Mouse (Mus musculus): ENCODE results near the gene H1foo. TPM values are rescaled to one million over a fixed set of nuclear protein-coding genes. Genes with fewer than 3 reads are reported as not detected.

Gene H1foo
- polyA plus RNA-seq, 1 experiment = not detected

DNA sequence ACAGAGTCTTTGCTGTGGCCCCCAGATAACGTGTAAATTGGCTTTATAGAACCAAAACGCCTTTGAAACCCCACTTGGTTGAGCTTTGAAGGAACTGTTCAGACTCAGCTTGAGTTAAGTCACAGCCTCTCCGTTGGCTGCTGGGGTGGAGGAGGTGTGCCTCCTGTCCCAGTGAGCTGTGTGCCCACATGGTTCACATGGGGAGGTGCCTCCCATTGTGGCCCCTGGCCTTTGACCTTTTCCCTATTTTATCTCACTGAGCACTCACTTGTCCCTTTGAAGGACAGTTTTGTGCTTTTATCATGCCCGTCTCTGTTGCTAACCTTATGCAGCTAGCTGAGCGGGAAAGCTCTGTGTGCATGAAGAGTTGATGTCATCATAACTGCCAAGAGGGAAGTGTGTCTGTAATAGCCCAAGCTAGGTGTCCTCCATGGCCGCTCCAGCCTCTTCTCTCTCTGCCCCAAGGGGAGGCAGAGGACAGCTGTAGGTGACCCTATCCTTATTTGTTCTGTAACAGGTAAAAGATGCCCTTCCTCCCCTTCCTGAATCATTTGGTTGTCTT lies 36.2 kb upstream of the H1foo start:
- TF ChIP-seq POLR2A (IDR thresholded peaks at IDR 0.05; ENCODE audit: low read depth, low read length) = no peak
- TF ChIP-seq CTCF (IDR thresholded peaks at IDR 0.05; ENCODE audit: borderline replicate concordance, insufficient read depth, low read length) = no peak
- no peak overlapping the region for H3K4me3 ChIP-seq (ENCODE audit: insufficient read depth, low read length)
- H3K4me1 ChIP-seq (ENCODE audit: control insufficient read depth, insufficient read depth, low read length) = no peaks in the 10 kb centered on the region; the same call in 1 of the 2 replicates
- H3K27ac ChIP-seq (ENCODE audit: insufficient read depth, low read length) = no peak overlapping the region

DNA sequence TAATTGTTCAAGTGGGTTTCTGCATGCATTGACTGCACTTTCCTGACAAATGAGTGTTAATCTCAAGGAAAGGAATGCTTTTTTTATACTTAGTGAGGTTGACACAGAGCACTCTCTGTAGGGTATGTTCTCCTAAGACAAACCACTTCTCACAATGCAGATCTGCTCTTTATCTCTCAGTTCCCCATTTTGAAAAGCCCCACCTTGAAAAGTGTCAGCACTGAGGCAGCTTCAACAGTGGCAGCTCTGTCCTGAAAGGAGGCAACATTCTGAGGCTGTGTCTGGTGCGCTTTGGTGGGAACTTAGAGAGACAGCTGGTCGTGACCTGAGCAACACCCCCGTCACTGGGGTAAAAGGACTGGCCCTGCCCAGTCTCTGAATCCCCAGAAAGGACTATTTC lies 35.7 kb upstream of the H1foo start:
- Histone ChIP-seq H3K4me1 (ENCODE audit: control insufficient read depth, insufficient read depth, low read length) (no peaks in the 10 kb centered on the region; the same call in 1 of the 2 replicates), H3K4me3 (ENCODE audit: insufficient read depth, low read length) (no peak overlapping the region), H3K27ac (ENCODE audit: insufficient read depth, low read length) (no peak overlapping the region)
- no peak for TF ChIP-seq POLR2A (IDR thresholded peaks at IDR 0.05; ENCODE audit: low read depth, low read length)
- TF ChIP-seq CTCF (IDR thresholded peaks at IDR 0.05; ENCODE audit: borderline replicate concordance, insufficient read depth, low read length) = no peak

DNA sequence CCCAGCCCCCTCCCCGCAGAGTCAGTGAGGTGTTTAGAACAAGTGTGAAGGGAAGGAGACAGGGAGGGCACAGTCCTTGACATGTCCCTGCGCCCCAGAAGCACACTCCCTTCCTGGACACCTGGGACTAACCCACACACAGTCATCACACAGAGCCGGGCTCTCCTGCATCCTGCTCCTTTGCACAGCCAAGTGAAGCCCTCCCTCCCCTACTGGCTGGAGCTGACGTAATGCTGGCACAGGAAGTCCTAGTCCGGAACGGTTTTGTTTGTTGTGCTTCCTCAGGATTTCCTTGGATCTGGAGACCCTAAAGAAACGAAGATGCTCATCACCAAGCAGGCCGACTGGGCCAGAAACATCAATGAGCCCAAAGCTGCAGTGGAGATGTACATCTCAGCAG lies 34.8 kb upstream of the H1foo start:
- H3K27ac ChIP-seq (ENCODE audit: insufficient read depth, low read length) = no peak overlapping the region
- TF ChIP-seq CTCF (IDR thresholded peaks at IDR 0.05; ENCODE audit: borderline replicate concordance, insufficient read depth, low read length) = no peak
- TF ChIP-seq POLR2A (IDR thresholded peaks at IDR 0.05; ENCODE audit: low read depth, low read length) = no peak
- H3K4me1 ChIP-seq (ENCODE audit: control insufficient read depth, insufficient read depth, low read length) = no peaks in the 10 kb centered on the region; the same call in 1 of the 2 replicates
- H3K4me3 ChIP-seq (ENCODE audit: insufficient read depth, low read length) = no peak overlapping the region

DNA sequence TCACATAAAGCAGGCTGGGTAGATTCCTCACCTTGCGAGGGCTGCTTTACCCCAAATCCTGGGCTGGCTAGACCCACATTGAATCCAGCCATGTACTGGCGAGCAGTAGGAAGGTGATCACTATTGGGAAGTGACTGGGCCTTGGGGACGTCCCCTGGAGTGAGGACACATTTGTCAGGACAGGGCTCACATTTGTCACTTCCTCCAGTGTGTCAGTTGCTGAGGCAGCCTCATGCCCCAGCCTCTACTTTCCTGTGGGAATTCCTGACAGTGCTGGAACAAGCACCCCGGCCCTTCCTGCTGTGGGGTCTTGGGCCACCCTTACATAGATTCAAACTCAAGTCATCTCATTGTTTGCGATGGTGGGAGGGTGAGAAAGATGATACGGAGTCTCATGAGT lies 33.0 kb upstream of the H1foo start:
- H3K27ac ChIP-seq (ENCODE audit: insufficient read depth, low read length) = no peak overlapping the region
- no peaks in the 10 kb centered on the region for H3K4me1 ChIP-seq (ENCODE audit: control insufficient read depth, insufficient read depth, low read length)
- TF ChIP-seq CTCF (IDR thresholded peaks at IDR 0.05; ENCODE audit: borderline replicate concordance, insufficient read depth, low read length) (no peak), POLR2A (IDR thresholded peaks at IDR 0.05; ENCODE audit: low read depth, low read length) (no peak)
- H3K4me3 ChIP-seq (ENCODE audit: insufficient read depth, low read length) = no peak overlapping the region

DNA sequence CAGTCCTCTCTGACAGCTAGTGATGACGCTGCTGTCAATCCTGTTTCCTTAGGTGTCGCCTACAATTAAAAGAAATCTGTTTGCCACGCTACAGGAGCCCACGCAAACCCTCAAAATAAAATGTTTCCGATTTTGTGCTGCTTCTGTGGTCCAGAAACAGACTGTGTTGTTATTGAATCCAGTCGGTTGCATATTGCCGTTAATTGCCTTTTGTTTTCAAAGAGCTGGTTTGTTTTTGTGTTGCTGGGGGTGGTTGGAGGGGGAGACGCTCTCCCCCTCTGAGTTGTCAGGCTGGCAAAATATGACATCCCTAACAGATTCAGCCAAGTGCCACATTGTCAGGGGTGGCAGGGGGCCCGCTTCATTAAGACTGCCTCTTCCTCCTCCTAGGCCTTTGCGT lies 31.3 kb upstream of the H1foo start:
- H3K4me3 ChIP-seq (ENCODE audit: insufficient read depth, low read length) = no peak overlapping the region
- H3K27ac ChIP-seq (ENCODE audit: insufficient read depth, low read length) = no peak overlapping the region
- H3K4me1 ChIP-seq (ENCODE audit: control insufficient read depth, insufficient read depth, low read length) = no peaks in the 10 kb centered on the region
- TF ChIP-seq POLR2A (IDR thresholded peaks at IDR 0.05; ENCODE audit: low read depth, low read length) = no peak
- TF ChIP-seq CTCF (IDR thresholded peaks at IDR 0.05; ENCODE audit: borderline replicate concordance, insufficient read depth, low read length) = no peak

DNA sequence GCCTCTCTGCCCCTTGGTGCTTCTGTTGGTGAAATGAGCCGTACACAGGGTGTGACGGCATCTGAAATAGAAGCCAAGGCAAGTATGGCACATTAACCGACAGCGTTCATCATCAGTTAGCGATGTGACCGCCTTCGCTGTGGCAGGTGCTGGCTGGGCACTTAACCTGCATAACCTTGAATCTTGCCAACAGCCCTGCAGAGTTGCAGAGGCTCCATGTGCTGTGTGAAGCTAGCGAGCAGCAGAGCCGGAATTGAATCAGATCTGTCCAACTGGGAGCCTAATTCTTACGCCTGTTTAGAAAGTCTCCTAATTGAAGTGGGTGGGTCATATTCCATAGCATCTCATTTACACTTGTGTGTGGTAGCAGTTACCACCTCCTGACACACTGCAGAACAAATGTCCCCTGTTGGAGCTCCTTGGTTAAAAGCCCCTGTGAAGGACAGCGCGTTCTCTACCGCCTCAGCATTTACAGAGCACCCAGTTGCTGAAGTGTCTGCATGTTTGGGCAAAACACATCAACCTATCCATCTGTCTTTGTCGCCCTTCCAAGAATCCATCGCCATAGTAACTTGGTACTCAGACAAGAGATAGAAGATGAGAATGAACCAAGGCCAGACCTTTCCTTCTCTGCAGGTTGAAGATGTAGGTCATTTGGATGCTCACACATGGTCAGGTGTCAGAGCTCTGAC lies 30.1 kb upstream of the H1foo start:
- TF ChIP-seq POLR2A (IDR thresholded peaks at IDR 0.05; ENCODE audit: low read depth, low read length) (no peak), CTCF (IDR thresholded peaks at IDR 0.05; ENCODE audit: borderline replicate concordance, insufficient read depth, low read length) (no peak)
- no peak overlapping the region for H3K27ac ChIP-seq (ENCODE audit: insufficient read depth, low read length)
- H3K4me3 ChIP-seq (ENCODE audit: insufficient read depth, low read length) = no peak overlapping the region
- no peaks in the 10 kb centered on the region for H3K4me1 ChIP-seq (ENCODE audit: control insufficient read depth, insufficient read depth, low read length)

DNA sequence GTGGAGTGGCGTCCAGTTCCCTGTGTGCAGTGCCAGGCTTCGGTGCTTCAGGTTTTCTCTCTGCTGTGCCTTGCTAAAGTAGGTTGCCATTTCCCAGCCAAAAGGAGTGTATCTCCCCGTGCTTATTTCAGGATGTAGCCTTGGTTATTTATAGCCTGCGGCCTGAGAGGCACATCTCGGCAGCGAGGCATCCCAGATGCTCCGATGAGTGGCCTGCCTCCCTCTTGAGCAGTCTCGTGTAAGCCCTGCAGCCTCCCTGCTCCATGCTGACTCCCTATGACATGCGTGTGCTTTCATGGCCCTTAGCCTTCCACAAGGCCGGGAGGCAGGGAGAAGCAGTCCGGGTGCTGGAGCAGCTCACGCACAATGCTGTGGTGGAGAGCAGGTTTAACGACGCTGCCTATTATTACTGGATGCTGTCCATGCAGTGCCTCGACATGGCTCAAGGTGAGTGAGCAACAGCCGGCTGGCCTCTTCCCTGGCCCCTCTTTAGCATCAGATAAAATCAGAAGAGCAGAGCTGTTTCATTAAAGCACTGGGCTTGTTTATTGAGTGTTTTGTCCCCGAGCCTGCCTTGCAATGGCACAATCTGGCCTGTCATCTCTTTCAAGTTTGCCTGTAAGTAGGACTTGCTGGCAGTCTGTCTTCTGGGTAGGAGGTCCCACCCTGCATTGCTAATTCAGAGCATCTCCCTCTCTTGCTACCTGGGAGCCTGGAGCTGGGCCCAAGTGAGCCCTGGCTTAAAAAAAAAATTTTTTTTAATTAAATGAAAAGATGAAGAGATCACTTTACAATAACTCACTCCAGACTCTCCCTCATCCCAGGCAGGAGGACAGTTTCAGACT lies 28.9 kb upstream of the H1foo start:
- Histone ChIP-seq H3K4me3 (ENCODE audit: insufficient read depth, low read length) (no peak overlapping the region), H3K4me1 (ENCODE audit: control insufficient read depth, insufficient read depth, low read length) (no peaks in the 10 kb centered on the region), H3K27ac (ENCODE audit: insufficient read depth, low read length) (no peak overlapping the region)
- TF ChIP-seq POLR2A (IDR thresholded peaks at IDR 0.05; ENCODE audit: low read depth, low read length) (no peak), CTCF (IDR thresholded peaks at IDR 0.05; ENCODE audit: borderline replicate concordance, insufficient read depth, low read length) (no peak)

DNA sequence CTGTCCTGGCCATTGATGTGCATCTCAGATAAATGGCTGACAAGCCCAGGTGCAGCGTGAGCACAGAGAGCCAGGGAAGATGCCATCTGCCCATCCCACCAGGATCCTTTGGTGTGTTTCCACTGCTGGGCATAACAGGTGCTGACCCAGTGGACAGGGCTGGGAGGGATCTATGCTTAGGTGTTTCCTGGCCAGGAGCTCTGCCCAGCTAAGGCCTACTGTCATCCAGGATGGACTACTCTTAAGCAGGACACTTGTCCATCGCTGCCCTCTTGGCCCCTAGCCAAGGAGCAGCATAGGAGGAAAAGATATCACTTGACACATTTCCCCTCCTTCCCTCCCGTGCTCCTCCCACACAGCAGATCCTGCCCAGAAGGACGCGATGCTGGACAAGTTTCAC lies 28.1 kb upstream of the H1foo start:
- Histone ChIP-seq H3K27ac (ENCODE audit: insufficient read depth, low read length) (no peak overlapping the region), H3K4me1 (ENCODE audit: control insufficient read depth, insufficient read depth, low read length) (no peaks in the 10 kb centered on the region), H3K4me3 (ENCODE audit: insufficient read depth, low read length) (no peak overlapping the region)
- TF ChIP-seq CTCF (IDR thresholded peaks at IDR 0.05; ENCODE audit: borderline replicate concordance, insufficient read depth, low read length) = no peak
- TF ChIP-seq POLR2A (IDR thresholded peaks at IDR 0.05; ENCODE audit: low read depth, low read length) = no peak

DNA sequence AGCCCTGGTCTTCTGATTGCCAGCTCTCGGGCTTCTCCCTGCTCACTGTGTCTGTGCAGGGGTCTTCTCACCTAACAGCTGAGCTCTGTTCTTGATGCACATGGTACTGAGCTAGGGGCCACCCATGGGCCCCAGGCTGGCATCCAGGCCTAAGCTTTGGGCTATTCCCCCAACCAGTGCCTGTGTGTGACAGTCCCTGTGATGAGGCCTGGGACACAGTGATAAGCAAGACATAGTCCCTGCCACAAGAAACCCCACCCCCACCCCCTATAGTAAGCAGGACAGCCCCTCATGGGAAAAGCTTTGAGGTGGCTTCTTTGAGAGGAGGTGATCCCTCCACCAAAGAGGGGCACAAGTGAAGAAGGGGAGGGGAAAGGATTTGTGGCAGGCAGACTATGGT lies 26.1 kb upstream of the H1foo start:
- no peaks in the 10 kb centered on the region for H3K4me1 ChIP-seq (ENCODE audit: control insufficient read depth, insufficient read depth, low read length)
- TF ChIP-seq POLR2A (IDR thresholded peaks at IDR 0.05; ENCODE audit: low read depth, low read length) = no peak
- no peak for TF ChIP-seq CTCF (IDR thresholded peaks at IDR 0.05; ENCODE audit: borderline replicate concordance, insufficient read depth, low read length)

DNA sequence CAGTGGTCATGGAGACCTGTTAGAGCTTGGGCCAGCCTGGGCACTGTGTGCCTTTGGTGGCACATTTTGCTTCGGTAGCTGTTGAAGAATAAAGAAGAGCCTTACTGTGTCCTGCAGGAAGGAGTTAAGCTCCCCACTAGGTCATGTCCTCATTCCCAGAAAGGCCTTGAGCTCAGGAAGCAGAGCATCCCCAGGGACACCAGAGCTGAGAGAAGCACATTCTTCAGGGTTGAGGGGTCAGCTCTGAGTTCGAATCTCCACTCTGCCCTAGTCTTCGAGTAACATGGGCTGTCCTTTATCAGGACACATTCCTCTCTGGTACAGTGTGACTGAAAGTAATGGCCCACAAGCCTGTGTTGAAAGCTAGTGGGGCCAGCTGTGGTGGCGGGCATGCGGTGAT lies 24.9 kb upstream of the H1foo start:
- H3K27ac ChIP-seq (ENCODE audit: insufficient read depth, low read length) = no peak overlapping the region
- no peak for TF ChIP-seq CTCF (IDR thresholded peaks at IDR 0.05; ENCODE audit: borderline replicate concordance, insufficient read depth, low read length)
- TF ChIP-seq POLR2A (IDR thresholded peaks at IDR 0.05; ENCODE audit: low read depth, low read length) = no peak

More for the DNA sequence above, 26.1 kb upstream of the H1foo start:
- Histone ChIP-seq H3K27ac (ENCODE audit: insufficient read depth, low read length) (no peak overlapping the region), H3K4me3 (ENCODE audit: insufficient read depth, low read length) (no peak overlapping the region)

More for the DNA sequence above, 24.9 kb upstream of the H1foo start:
- Histone ChIP-seq H3K4me1 (ENCODE audit: control insufficient read depth, insufficient read depth, low read length) (no peaks in the 10 kb centered on the region), H3K4me3 (ENCODE audit: insufficient read depth, low read length) (no peak overlapping the region)

Measured in embryonic fibroblast, embryonic 13.5 days (primary cell).